Mouse (Mus musculus) embryonic facial prominence, embryonic 13.5 days (tissue): ENCODE results near the gene Ramp2. TPM values are rescaled to one million over a fixed set of nuclear protein-coding genes. Genes with fewer than 3 reads are reported as not detected.

Experiments
- ATAC-seq: fragments of 200-750 bp; cut with Nextera tagmentation; 2 replicates; pipeline ENCODE4 v1.8.0; 2017; ENCODE audit warnings: low read depth; ENCODE audit not compliant: insufficient number of reproducible peaks, insufficient read depth, low FRiP score, low TSS enrichment
- H3K27ac ChIP-seq: fragments of 300-500 bp; sonication (generic); 2 replicates; pipeline ENCODE4 v1.5.1; 2015; ENCODE audit warnings: moderate library complexity, mild to moderate bottlenecking, inconsistent platforms
- H3K27me3 ChIP-seq: fragments of 300-500 bp; sonication (generic); 2 replicates; pipeline ENCODE4 v1.6.1; 2015; ENCODE audit warnings: mild to moderate bottlenecking, inconsistent platforms
- H3K36me3 ChIP-seq: fragments of 300-500 bp; sonication (generic); 2 replicates; pipeline ENCODE4 v1.6.1; 2015; ENCODE audit warnings: mild to moderate bottlenecking, inconsistent platforms
- H3K4me1 ChIP-seq: fragments of 300-500 bp; sonication (generic); 2 replicates; pipeline ENCODE4 v1.6.1; 2015; ENCODE audit warnings: inconsistent platforms
- H3K4me2 ChIP-seq: fragments of 300-500 bp; sonication (generic); 2 replicates; pipeline ENCODE4 v1.6.1; 2015; ENCODE audit warnings: moderate library complexity, mild to moderate bottlenecking, inconsistent platforms
- H3K4me3 ChIP-seq: fragments of 300-500 bp; sonication (generic); 2 replicates; pipeline ENCODE4 v1.5.1; 2015; ENCODE audit warnings: mild to moderate bottlenecking, inconsistent platforms
- H3K9ac ChIP-seq: fragments of 300-500 bp; sonication (generic); 2 replicates; pipeline ENCODE4 v1.6.1; 2015; ENCODE audit warnings: mild to moderate bottlenecking, inconsistent platforms
- H3K9me3 ChIP-seq: fragments of 300-500 bp; sonication (generic); 2 replicates; pipeline ENCODE4 v1.6.1; 2016; ENCODE audit warnings: inconsistent platforms
- WGBS: fragments of 180-500 bp; shearing (Covaris S2); methylation state at CpG from one replicate; pipeline ENCODE4 v1.1.7; 2015; ENCODE audit warnings: mixed read lengths; 5-methylcytosine and 5-hydroxymethylcytosine counted together
- polyA plus RNA-seq: library from polyadenylated mRNA; unstranded; fragments of >200 nt; fragmentation: Nextera tagmentation; extraction: Ambion mirVana; gene quantifications from 2 replicates; pipeline ENCODE4 v1.2.1, GENCODE M21; 2015

Gene Ramp2
- polyA plus RNA-seq = 84.9 and 92.3 TPM in 2 replicates

DNA sequence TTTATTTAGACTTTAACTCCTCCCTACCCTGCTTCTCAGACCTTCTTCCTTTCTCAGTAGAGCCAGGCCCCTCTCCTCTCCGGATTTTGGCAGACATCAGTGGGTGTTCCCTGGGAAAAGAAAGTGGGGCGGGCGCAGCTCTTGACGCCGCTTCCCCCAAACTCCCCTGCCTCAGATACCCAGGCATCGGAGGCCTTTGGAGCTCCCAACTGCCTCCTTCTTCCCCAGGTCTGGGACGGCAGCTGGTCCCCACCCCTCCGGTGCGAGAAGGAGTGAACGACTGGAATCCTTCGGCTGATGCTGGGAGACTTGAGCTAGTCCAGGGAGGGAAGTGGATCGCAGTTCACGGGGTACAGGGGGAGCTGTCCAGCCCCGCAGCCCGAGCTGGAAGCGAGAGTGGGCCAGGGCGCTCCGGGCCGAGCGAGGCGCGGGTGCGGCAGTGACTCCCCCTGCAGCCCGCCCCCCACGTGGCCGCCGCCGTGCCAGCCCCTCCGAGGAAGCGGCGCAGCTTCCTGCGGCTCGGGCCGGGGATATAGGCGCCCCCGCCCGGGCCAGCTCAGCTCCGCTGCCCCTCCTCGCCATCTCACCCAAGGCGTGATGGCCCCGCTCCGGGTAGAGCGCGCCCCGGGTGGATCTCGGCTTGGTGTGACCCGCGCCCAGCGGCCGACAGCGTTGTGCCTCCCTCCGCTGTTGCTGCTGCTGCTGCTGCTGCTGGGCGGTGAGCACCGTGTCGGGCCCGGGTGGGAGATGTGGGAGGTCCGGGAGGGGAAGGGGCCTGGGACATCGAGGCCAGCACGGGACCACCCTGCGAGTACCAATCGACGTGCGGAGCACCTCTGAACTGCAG, at the start of gene Ramp2:
TSS of gene Ramp2 (plus strand) at position 174 of the 847 bp plus-strand sequence.
- H3K36me3 ChIP-seq = no peaks in the 10 kb centered on the region
- peak within 1 kb of the TSS; percentile 97 for H3K4me2 ChIP-seq
- peaks cover 31% of the 10 kb centered on the region for H3K4me1 ChIP-seq
- peak within 1 kb of the TSS; percentile 85 for H3K9ac ChIP-seq
- H3K27ac ChIP-seq = peak within 1 kb of the TSS; percentile 66
- peak; percentile 69; the same call in 1 of the 2 replicates for ATAC-seq
- peak within 1 kb of the TSS; percentile 66 for H3K4me3 ChIP-seq
- peaks cover 23% of the 10 kb centered on the region for H3K27me3 ChIP-seq
- no peaks in the 10 kb centered on the region for H3K9me3 ChIP-seq
- under 1% methylated on average over 62 of the region's 63 CpGs for WGBS

DNA sequence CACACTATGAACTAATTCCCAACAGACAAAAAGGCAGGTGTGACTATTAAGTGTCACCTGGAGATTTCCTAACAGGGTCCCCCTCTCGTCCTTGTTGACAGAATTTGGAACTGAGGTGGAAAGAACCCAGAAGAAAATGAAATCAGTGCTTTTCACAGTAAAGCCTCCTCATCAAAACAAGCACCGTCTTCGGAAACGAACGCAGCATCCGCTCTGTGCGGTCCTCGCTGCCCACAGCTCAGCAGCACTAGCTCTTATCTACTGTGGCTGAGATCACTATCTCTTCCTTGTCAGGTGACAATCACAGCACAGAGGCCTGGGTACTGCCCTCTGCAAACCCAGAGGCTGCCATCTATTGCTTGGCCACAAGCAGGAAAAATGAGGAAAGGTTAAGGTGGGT, 49.7 kb upstream of the Ramp2 start:
- no peaks in the 10 kb centered on the region for H3K9me3 ChIP-seq
- no peak overlapping the region for H3K4me3 ChIP-seq
- H3K9ac ChIP-seq = no peak overlapping the region
- 0 out of 2 replicates have a peak, but pooled peaks cover 3% of the 10 kb centered on the region for H3K4me1 ChIP-seq
- H3K27ac ChIP-seq = no peak overlapping the region
- ATAC-seq = no peak
- H3K36me3 ChIP-seq = peaks cover 86% of the 10 kb centered on the region
- H3K27me3 ChIP-seq = no peaks in the 10 kb centered on the region
- whole genome bisulfite sequencing = 90% methylated on average over 8 of the region's 8 CpGs
- H3K4me2 ChIP-seq = no peak overlapping the region

DNA sequence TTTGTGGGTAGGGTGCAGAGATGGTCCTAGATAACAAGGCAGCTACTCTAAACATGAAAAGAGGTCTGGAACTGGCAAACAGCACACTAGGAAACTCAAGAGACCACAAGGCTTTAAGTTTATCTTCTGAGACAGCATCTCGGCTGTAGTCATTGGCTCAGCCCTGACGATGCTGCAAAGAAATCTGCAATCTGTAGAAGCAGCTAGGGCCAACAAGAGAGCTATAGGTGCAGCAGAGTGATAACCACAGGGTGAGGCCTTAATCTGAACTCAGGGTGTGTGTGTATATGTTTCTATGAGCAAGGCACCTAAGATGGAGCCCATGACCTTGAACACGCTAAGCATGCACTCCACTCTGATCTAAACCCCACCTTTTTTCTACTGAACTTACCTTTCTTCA, 46.3 kb upstream of the Ramp2 start:
- Histone ChIP-seq H3K9ac (no peak overlapping the region), H3K27ac (no peak overlapping the region), H3K4me3 (no peak overlapping the region), H3K36me3 (peaks cover 86% of the 10 kb centered on the region), H3K4me2 (no peak overlapping the region), H3K27me3 (no peaks in the 10 kb centered on the region), H3K9me3 (no peaks in the 10 kb centered on the region), H3K4me1 (no peaks in the 10 kb centered on the region)
- ATAC-seq = no peak
- 87% methylated on average over 3 of the region's 3 CpGs for WGBS

DNA sequence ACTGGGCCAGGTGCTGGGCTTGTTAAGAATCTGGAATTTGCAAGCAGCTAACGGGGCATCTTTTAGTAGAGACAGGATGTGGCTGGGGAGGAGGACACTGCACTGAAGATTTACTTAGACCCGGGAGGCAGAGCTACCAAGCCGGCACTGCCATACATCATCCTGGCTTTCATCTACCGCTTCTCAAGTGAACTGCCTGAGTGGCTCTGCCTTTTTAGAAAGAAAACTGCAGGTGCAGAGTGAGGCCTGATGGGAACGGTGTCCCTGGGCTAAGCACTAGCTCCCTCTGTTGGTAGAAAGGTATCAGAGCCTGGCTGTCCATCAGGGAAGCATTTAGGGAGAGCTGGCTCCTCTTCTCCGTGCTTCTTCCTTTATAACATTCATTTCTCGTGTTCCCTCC, 44.8 kb upstream of the Ramp2 start:
- ATAC-seq = no peak
- H3K9ac ChIP-seq = no peak overlapping the region

DNA sequence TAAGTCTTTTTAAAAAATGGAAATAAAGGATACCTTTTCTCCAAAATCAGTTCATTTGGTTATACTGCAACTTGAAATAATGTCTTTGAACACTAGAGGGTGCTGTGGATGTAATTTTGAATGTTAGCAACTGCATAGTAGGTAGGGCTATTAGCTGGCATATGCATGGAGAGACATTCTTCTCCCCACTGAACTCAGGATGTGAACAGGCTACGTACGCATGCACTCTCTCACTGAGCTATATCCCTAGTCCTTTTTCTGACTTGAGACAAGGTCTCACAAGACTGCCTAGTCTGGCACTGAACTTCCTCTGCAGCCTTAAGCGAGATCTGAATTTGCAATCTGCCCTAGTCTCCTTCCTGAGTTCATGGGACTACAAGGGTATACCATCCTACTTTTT, 33.9 kb upstream of the Ramp2 start:
- Histone ChIP-seq H3K9me3 (no peaks in the 10 kb centered on the region), H3K4me1 (no peaks in the 10 kb centered on the region), H3K4me3 (no peak overlapping the region), H3K27ac (no peak overlapping the region), H3K27me3 (no peaks in the 10 kb centered on the region), H3K36me3 (peaks cover 74% of the 10 kb centered on the region), H3K9ac (no peak overlapping the region), H3K4me2 (no peak overlapping the region)
- ATAC-seq = no peak
- 39% methylated on average over 3 of the region's 3 CpGs for WGBS

More for the DNA sequence above, 44.8 kb upstream of the Ramp2 start:
- no peak overlapping the region for H3K4me3 ChIP-seq
- 31% methylated on average over 7 of the region's 7 CpGs for WGBS
- H3K4me1 ChIP-seq = no peaks in the 10 kb centered on the region
- H3K27me3 ChIP-seq = no peaks in the 10 kb centered on the region
- H3K4me2 ChIP-seq = no peak overlapping the region
- H3K36me3 ChIP-seq = peaks cover 75% of the 10 kb centered on the region
- no peaks in the 10 kb centered on the region for H3K9me3 ChIP-seq
- no peak overlapping the region for H3K27ac ChIP-seq

DNA sequence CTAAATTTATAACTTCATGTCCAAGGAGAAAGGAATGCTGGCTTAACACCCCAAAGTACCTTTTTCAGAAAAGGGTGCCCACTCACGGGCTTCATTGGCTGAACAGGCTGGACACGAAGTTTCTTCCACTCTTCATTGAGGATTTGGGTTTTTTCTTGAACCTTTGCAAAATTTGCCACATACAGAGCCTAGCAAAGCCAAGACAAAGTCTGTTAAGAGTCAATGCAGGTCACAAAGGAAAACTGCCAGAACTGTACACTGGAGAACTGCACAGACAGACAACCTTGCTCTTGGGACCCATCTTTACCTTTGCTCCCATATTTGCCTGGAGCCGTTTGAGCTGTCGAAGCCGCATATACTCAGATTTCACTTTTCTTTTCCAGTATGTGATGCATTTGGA, 28.9 kb upstream of the Ramp2 start:
- Histone ChIP-seq H3K27ac (no peak overlapping the region), H3K36me3 (peaks cover 49% of the 10 kb centered on the region), H3K27me3 (no peaks in the 10 kb centered on the region), H3K4me1 (no peaks in the 10 kb centered on the region), H3K4me3 (no peak overlapping the region), H3K9me3 (no peaks in the 10 kb centered on the region), H3K9ac (no peak overlapping the region), H3K4me2 (no peak overlapping the region)
- WGBS = 84% methylated on average over 5 of the region's 5 CpGs
- ATAC-seq = no peak

DNA sequence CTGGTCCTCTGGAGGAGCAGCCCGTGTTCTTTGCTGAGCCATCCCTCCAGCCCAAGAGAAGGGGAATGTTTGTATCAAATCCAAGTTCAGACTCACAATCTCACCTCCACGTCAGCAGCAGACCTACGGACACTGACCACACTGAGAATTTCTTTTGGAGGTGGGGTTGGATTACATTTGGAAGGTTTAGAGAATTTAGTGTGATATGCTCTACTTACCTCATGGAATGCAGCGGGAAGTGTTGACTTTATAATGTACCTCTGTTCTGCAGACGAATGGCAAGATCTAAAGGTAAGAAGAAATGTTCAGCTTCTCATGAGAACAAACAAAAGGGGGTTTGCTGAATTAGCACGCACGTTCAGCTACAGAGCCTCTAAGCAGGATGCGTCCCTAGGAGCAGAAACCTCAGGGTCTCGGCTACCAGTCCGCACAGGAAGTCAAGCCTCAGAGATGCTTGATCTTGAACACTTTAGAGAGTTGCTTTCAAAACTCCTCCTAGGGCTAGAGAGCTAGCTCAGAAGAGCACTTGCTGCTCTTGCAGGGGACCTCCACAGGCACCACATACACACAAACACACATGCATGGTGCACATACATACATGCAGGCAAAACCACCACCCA, 27.3 kb upstream of the Ramp2 start:
- H3K9ac ChIP-seq = no peak overlapping the region
- H3K36me3 ChIP-seq = peaks cover 41% of the 10 kb centered on the region
- H3K4me3 ChIP-seq = no peak overlapping the region
- H3K4me2 ChIP-seq = no peak overlapping the region
- no peak for ATAC-seq
- H3K27me3 ChIP-seq = no peaks in the 10 kb centered on the region
- no peak overlapping the region for H3K27ac ChIP-seq
- WGBS = 79% methylated on average over 10 of the region's 10 CpGs
- no peaks in the 10 kb centered on the region for H3K9me3 ChIP-seq
- no peaks in the 10 kb centered on the region for H3K4me1 ChIP-seq

DNA sequence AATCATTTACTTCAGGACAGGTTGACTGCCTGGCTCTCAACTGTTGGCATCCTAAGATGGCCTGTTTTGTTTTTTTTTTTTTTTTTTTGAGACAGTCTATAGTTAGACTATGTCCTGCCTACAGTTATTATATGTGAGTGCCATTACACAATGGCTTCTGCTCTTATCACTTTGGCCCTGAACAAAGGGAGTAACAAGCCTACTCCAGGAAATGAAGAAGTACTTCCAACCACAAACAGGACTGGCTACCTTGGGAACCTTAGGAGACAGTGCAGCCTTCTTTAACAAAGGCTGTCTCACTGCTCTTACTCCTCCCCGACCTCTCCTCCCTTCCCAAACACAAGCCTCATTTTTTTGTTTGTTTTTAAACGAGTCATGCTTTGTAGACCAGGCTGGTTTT, 25.0 kb upstream of the Ramp2 start:
- WGBS = 60% methylated on average over 2 of the region's 2 CpGs

DNA sequence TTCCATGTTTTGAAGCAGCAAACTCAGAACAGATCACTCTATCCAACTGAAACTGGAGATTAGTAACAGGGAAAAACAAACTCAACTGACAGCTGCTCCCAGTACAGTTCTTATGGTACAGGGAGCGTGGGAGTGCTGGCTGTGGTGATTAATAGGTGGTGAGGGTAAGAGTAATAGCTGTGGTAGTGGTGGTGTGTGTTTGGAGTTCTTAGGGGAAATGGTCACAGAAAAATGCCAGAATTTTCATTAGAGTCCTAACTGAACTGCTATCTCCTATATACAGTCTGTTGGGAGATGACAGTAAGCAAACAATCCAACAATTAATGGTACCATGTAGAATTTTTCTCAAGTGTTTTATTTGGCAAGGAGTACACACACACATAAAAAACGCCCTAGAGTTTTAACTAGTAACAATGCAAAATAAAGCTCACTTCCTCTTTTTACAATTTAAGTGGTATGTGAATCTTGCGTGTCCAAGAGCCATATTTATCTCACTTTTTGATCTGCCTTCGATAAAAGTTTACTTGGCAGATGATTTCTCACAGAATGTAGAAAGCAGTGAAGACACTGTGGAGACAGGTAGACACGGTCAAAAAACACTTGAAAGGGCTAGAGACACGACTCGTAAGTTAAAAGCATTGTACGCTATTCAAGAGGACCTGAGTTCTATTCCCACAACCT, 24.4 kb upstream of the Ramp2 start:
- H3K4me3 ChIP-seq = no peak overlapping the region
- WGBS = 88% methylated on average over 8 of the region's 8 CpGs
- H3K9ac ChIP-seq = no peak overlapping the region
- H3K9me3 ChIP-seq = no peaks in the 10 kb centered on the region
- H3K27me3 ChIP-seq = no peaks in the 10 kb centered on the region
- H3K36me3 ChIP-seq = peaks cover 18% of the 10 kb centered on the region
- H3K4me2 ChIP-seq = no peak overlapping the region
- peaks cover 16% of the 10 kb centered on the region for H3K4me1 ChIP-seq
- no peak overlapping the region for H3K27ac ChIP-seq
- no peak for ATAC-seq

More for the DNA sequence above, 25.0 kb upstream of the Ramp2 start:
- no peak overlapping the region for H3K4me2 ChIP-seq
- peaks cover 16% of the 10 kb centered on the region for H3K4me1 ChIP-seq
- ATAC-seq = no peak
- no peaks in the 10 kb centered on the region for H3K27me3 ChIP-seq
- peaks cover 19% of the 10 kb centered on the region for H3K36me3 ChIP-seq
- H3K27ac ChIP-seq = no peak overlapping the region
- no peaks in the 10 kb centered on the region for H3K9me3 ChIP-seq
- no peak overlapping the region for H3K9ac ChIP-seq
- H3K4me3 ChIP-seq = no peak overlapping the region

DNA sequence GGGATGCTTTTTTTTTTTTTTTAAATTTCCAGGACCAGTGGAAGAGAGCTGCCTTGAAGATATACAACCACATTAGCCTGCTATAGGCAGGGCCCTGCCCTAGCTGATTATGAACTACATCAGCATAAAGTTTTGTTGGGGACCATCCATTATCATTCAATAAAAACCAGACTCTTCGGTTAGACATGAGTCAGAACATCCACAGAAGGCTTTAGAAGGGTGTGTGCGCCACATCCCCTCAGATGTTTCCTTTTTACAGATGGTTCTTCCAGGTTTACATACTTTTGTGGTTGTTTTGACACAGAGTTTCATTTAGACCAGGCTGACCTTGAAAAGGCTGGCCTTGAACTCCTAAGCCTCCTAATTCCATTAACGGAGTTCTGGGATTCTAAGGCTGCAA, 21.5 kb upstream of the Ramp2 start:
- Histone ChIP-seq H3K4me3 (no peak overlapping the region), H3K9ac (no peak overlapping the region), H3K4me1 (peaks cover 21% of the 10 kb centered on the region), H3K36me3 (peaks cover 3% of the 10 kb centered on the region; the same call in 1 of the 2 replicates), H3K9me3 (no peaks in the 10 kb centered on the region), H3K4me2 (no peak overlapping the region), H3K27ac (no peak overlapping the region), H3K27me3 (no peaks in the 10 kb centered on the region)
- ATAC-seq = no peak
- 88% methylated on average over 3 of the region's 3 CpGs for WGBS

DNA sequence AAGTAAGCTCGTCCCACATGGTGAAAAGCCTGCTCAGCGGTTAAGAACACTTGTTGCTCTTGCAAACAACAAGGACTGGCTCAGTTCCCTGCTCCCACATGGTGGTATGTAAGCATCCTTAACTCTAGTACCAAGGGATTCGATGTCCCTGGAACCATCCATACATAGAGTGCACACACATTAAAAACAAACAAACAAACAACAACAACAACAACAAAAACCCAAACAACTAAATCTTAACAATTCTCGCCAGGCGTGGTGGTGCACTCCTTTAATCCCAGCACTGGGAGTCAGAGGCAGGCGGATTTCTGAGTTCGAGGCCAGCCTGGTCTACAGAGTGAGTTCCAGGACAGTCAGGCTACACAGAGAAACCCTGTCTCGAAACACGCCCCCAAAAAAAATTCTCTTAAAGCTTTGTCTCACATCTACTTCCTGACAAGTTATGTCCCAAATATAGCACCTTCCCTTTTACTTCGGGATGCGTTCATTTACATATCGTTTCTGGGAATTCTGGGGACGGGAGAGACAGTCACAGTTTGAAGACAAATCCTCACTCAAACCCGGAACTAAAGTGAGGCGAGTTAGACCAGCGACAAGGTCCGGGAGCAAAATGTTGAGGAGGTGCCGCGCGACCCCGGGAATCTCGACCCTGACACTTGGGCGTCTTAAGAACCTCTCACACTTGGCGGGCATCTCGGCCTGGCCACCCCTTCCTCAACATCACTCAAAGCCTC, 20.3 kb upstream of the Ramp2 start:
- ATAC-seq = no peak
- H3K4me3 ChIP-seq = peak overlapping the region; percentile 84
- H3K27ac ChIP-seq = peak overlapping the region; percentile 69
- H3K9me3 ChIP-seq = no peaks in the 10 kb centered on the region
- H3K4me1 ChIP-seq = peaks cover 32% of the 10 kb centered on the region
- peaks cover 3% of the 10 kb centered on the region; the same call in 1 of the 2 replicates for H3K36me3 ChIP-seq
- H3K27me3 ChIP-seq = no peaks in the 10 kb centered on the region
- peak overlapping the region; percentile 77 for H3K4me2 ChIP-seq
- 17% methylated on average over 25 of the region's 25 CpGs for WGBS
- H3K9ac ChIP-seq = peak overlapping the region; percentile 84
